Mouse (Mus musculus): Measurements from ENCODE around the gene Obox8.

Obox8 gene

DNA sequence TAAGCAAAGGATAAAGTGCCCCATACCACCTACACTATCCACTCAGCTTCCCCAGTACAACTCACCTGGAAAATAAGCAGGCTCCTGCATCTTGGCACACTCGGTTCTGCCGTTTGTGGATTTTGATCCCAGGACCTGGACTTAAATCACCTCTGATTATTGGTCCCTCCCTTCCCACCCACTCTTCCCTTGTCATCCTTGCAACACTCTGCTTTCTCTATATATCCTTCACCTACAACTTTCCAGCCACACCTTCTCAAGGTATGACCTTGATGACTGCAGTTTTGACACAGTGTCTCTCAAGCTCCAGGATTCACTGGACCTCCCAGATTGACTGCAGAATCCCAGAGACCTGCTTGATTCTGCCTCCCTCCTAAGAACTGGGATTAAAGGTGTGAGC is at the start of gene Obox8:
TSS of gene Obox8 (minus strand) at position 101 of the 400 bp plus-strand sequence.
- in situ Hi-C loops (cut with MboI, MseI), result no loop called here

- in situ Hi-C loops (cut with MboI, MseI), result loop anchor here (10.0 to 25.0 kb wide), 2 partner anchors 955 to 1232 kb away; no protein-coding TSS in a partner anchor
These were observed 16.1 kb downstream of the Obox8 start for GRCm38 (mm10) chr7:14317209-14317608.

GRCm38 (mm10) chr7:14308671-14309070 is 24.7 kb downstream of the Obox8 start:
- in situ Hi-C loops (cut with MboI, MseI), result loop anchor here (25.0 kb wide), 1 partner anchor 946 kb away; no protein-coding TSS in a partner anchor

- in situ Hi-C loops (cut with MboI, MseI), result loop anchor here (25.0 kb wide), 1 partner anchor 945 kb away; no protein-coding TSS in a partner anchor
These were observed 25.8 kb downstream of the Obox8 start for GRCm38 (mm10) chr7:14307571-14307970.

All from regulatory T cell (primary cell).